Mouse (Mus musculus) megakaryocyte progenitor cell, adult 5-6 weeks (primary cell): ENCODE measurements around the gene Rac2. TPM values are rescaled to one million over a fixed set of nuclear protein-coding genes. Genes with fewer than 3 reads are reported as not detected.

ENCODE experiments used
- ATAC-seq: replicated peaks from 2 replicates; pipeline ENCODE4 v1.8.0; 2016; ENCODE audit warnings: mild to moderate bottlenecking, moderate TSS enrichment, inconsistent platforms; ENCODE audit not compliant: poor library complexity
- total RNA-seq, 2 experiments: library from RNA; stranded (forward) in 1 of 2; stranded (reverse) in 1 of 2; fragments of 157-497, 149-512 nt in 1 of 2; fragments of 200-1000 nt in 1 of 2; gene quantifications; 2 replicates each; pipeline versions ENCODE4 v1.2.3 to v1.2.4; 2015 to 2017

Rac2 gene
- total RNA-seq, 2 experiments from 2014 or later, result 243 to 402 TPM

DNA sequence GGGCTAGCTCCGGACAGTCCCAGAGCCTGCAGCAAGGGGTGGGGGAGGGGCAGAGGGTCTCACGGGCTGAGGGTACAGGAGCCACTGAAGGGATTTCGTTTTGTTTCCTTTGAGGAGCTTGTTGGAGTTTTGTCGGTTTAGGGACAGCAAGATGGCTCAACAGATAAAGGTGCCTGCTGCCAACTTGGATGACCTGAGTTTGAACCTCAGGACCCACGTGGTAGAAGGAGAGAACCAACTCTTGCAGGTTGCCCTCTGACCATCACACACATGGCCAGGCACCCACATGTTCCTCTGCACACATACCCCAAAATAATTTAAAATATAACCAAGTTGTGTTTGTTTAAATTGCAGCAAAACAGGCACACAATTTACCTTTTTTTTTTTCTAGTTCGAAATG is 17.4 kb upstream of the Rac2 start:
- ATAC-seq, result no peak

DNA sequence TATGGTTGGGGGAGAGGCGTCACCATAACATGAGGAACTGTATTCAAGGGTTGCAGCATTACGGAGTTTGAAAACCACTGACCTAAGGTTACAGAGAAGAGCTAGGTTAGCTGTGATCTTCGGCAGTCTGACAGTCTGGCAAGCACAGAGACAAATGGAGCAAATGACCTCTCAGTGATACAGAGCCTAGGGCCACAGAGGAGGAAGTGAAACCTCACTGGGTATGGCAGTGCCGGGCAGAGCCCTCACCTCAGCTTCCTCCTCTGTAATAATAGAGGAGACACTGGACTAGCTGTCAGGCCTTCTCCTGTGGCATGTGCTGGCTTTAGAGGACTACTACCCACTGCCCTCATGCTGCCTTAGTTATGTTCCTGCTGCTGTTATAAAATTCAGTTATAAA is 16.3 kb upstream of the Rac2 start:
- peak; percentile 73 for ATAC-seq

DNA sequence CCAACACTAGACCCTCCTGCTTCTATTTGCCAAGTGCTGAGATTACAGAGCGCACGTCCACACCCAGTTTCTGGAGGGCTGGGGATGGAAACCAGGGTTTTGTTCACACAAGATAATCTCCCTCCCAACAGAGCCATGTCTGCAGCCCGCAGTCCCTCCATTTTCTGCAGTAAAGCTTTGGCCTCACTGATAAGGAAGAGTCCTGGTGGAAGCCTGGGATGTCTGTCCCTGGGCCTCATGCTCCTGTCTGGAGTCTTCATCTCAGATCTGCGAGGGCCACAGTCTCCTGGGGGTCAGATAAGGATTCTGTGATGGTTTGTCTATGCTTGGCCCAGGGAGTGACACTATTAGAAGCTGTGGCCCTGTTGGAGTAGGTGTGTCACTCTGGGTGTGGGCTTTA is 15.5 kb upstream of the Rac2 start:
- ATAC-seq, result no peak

DNA sequence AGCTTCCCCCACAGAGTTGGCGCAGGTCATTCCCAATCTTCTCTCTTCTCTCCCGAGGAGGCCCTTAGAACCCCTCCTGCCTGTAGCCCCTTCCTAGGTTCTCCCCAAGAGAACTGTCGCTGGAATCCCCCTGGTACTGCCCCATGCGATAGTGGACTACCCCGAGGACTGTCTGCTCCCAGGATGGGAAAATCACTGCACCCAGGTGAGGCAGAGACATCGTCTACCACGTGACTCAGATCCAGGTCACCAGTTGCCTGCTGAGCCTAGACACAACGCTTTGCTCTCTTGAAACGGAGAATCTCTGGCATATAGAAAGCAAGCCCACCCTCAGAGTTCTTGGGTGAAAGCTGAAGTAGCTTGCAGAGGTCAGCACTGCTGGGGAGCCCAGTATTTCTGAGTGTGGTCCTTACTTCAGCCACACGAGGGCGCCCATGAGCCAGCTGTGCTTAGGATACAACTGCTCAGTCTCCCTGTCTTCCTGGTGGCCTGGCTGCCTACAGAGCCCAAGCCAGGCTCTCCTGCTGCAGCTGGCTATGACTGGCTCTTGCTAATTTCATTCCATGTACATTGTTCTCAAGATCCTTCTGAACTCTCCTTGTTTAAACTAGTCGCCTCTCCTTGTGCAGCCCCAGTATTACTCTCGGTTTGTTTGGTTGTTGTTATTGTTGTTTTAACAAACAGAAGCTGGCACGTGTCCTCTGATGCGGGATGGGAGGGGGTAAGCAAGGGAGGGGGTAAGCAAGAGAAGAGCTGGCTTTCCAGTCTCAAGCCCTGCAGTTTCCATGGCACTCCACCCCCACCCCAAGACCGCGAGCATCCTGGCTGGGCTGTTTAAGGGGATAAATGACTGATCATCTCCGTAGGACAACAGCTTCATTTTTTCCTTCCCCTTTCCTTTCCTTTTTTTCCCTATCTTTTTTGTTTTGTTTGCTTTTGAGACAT is 14.7 kb upstream of the Rac2 start:
- peak; percentile 73 for ATAC-seq

DNA sequence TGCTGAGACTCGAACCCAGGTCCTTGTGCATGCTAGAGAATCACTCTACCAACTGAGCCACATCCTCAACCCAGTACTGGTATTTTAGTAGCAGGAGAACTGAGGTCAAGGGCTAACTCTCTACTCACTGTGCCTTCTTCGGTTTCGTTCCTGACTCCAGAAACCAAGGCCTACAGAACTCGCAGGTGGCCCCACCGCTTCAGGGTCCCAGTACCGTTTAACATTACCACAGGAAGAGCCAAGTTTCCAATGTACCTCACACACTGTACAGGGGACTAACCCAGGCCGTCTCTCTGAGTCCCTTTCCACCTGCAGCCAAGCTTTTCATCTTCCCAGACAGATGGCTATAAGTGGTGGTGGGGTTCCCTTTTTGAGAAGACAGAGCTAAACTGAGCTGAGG is 12.8 kb upstream of the Rac2 start:
- ATAC-seq, result no peak

- no peak for ATAC-seq
These were observed 10.8 kb upstream of the Rac2 start for GRCm38 (mm10) chr15:78583352-78583751.

DNA sequence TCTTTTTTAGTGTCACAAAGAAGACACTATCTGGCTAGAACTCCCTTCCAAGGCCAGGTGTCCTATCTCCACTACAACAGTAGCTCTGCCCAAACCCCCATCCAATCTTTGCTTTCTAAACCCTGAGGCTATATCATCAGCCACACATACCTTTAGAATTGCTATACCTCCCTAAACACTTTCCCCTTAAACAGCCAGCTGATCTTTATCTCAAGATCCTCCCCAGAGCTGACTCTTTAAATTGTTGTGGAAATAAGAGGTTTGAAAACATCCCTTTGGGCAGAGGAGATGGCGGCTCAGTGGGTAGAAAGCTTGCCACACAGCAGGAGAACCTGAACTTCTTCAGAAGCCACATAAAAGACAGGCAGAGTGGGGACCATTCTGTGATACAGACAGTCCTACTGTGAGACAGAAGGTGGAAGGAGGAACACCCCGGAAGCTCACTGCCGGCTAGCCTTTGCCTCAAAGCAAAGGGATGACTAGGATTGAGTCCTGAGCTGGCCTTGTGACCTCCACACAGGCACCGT is 3.8 kb upstream of the Rac2 start:
- no peak for ATAC-seq

- no peak; the same call in 1 of the 2 replicates for ATAC-seq
These were observed 348 bp downstream of the Rac2 start for GRCm38 (mm10) chr15:78572270-78572600.

DNA sequence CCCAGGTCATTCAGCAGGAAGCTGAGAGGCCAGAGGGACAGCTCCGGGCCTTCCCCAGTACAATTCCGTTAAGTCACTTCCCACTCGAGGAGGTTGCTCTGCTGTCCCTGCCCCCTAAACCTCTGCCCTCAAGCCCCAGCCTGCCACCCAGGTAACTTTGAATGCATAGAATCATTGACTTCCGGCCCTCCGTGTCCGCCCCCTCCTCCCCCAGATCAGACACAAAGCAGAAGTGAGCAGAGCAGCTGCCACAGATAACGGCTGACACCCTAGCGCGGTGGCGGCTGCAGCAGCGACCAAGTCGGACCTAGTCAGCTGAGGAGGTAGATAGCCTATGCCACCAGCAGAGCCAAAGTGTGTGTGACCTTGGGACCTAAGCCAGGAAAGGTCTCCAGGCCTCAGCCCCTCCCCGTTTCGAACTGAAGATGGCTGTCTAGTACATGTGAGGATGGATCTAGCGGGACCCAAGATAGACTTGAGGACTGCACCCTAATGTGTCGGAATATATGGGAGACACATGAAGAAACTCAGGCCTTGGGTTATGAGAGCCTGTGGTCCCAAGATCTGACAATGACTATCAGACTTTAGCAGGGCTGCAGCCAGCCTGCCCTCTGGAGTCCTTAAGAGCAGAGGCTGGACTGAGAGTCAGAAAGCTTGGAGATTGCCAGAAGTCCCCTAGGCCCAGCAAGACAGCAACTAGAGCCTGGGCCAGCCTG is 871 bp downstream of the Rac2 start:
- peak; percentile 84 for ATAC-seq

- no peak for ATAC-seq
These were observed 2.4 kb downstream of the Rac2 start for GRCm38 (mm10) chr15:78570170-78570569.

DNA sequence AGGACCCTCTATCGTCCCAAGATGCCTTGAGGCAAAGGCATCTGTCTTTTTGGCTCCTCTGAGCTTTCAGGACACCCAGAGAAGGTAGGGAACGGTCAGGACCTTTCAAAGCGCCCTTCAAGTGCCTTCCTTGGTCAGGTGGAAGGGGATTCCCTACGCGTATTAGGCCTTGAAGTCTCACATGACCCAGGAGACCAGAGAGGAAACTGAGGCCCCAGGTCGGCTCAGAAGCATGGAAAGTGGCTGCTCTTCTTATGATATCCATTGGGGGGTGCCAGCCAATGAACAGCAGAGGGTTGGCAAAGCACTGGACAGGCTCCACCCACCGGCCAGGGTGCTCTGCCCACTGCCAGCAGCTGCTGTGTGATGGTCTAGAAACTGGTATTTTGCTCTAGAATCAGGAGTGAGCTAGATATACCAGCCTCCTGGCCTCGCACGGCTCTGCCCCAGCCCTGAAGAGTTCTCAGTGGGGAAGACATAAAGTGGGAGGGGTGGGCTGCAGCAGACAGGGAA is 4.9 kb downstream of the Rac2 start:
- no peak for ATAC-seq

DNA sequence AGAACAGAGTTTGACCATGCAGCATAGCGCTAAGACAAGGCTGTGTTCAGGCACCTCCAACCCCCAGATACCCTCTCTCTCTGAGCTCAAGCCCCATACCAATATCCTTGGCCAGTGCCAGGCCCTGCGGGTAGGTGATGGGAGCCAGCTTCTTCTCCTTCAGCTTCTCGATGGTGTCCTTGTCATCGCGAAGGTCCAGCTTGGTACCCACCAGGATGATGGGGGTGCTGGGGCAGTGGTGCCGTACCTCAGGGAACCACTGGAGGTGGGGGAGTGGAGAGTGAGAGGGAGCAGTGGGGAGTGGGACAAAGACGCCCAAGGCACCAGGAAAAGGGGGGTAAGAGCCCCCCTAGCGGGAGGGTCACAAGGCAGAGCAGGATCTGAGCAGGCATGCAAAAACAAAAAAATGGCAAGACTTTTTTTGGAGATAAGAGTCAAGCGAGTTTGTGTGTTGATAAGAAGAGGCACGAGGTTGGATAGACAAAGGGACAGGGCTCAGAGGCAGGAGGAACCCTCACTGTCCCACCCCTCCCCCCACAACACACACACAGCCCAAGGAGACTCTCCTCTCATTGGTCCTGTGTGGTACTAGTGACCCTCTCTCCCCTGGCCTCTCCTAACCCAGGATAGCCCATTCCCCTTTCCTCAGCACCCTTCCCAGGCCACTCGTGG is 7.7 kb downstream of the Rac2 start:
- peak; percentile 38 for ATAC-seq

- ATAC-seq, result peak; percentile 77
These were observed 8.6 kb downstream of the Rac2 start for GRCm38 (mm10) chr15:78563937-78564336.

GRCm38 (mm10) chr15:78563344-78563743 is 9.2 kb downstream of the Rac2 start:
- no peak for ATAC-seq

DNA sequence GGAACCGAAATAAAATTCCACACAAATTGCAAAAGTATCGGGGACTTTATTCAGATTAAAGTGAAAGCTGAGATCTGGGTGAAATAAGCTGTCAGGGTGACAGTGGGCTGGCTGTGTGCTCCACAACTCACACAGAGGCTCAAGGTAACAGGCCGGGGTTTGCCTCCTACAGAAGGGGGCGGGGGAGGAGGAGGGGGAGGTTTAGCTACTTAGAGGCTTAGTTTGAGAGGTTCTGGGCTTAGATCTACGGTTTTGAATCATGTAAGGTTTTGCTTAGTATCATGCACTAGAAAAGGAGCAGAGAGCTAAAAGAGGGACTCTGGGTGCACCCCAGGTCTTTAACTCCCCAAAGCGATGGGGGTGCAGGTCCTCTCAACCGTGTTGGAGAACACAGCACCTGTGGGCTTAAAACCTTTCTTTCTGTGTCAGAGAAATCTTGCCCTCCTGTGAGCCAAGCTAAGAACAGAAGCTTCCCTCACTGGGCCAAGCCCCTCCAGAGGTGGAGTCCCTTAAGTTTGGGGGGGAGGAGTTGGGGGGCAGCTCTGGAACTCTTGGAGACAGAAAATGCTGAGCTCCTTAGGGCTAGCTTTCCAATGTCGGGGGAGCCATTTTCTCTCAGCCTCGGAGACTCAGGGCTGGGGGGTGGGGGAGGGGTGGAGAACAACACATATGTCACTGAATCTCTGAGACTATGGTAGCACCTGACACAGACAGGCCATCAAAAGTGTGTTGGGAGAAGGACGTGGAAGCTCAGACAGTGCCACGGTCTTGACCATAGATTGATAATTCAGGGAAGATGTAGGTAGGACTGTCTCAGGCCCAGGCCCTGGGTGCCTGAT is 13.2 kb downstream of the Rac2 start:
- no peak for ATAC-seq

DNA sequence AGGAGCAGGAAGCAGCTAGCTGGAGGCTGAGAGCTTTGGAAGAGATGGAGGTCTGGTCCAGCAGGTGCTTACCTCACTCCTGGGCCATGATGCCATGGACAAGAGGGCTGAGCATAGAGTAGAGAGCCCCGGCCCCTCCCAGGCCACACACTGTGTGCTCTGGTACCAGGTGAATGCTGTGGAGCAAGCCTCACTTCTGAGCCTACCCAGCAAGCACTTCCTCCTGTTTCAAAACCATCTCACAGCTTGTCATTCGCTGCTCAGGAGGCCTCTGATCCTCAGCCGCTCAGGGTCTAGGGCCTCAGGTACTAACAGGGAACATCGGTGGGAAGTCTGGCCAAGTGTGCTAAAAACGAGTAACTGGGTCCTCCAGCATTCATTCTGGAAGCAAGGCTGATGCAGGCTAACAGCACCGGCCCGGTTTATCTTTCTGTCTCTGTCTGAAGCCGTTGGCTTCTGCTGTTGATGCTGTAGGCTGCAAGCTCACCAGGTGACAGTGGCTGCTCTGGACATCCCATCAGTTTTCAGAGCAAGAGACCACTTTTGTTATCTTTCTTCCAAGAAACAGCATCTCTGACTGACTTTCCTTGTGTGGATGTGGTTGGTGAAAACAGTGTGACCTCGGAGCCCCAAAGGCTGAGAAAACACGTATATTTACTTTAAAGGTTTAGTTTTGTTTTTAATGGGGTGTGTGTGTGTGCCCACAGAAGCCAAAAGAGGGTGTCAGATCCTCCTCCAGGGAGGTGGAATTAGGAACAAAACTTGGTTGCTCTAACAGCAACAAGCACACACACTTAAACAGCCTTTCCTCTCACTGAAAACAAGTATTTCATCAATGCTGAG is 14.7 kb downstream of the Rac2 start:
- 0 out of 2 replicates have a peak, but pooled peaks have one; percentile 17 for ATAC-seq

DNA sequence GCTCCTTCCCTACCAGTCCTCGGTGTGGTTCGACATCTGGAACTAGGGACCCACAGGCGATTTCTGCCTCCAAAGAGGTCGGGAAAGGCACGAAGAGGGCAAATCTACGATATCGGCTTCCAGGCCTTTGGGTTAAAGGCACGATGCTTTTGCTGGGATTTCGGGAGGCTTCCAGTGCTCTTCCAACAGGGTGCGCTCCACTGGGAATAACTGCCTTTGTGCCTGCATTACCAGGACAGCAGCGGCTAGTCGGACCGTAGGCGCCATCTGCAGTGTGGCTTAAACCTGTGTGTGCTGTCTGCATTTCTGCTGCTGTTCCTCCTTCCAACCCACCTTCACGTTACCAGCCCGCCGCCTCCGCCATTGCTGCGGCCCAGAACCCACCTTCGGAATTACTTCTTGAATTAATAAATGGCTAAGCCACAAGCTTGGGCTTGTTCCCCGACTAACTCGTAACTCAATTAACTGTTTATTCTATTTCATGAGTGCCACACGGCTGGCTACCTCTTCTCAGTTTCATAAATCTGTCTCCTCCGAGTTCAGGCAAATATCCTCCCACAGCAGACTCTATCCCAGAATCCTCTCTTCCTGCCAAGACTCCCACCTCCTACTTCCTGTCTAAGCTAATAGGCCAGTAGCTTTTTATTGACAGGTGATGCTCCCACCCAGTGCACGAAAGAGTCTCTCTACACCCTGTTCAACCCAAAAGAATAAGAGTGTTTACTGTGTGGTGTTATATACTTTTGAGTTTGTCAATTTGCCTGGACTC is 17.9 kb downstream of the Rac2 start:
- ATAC-seq, result no peak

- ATAC-seq, result no peak
These were observed 23.3 kb downstream of the Rac2 start for GRCm38 (mm10) chr15:78549189-78549734.
